Mouse (Mus musculus): Measurements from ENCODE around the gene Gng10.

The Gng10 gene

GRCm38 (mm10) chr4:59015181-59015580 is 19.7 kb upstream of the Gng10 start:
- no peak for DNase-seq (ENCODE audit: low read depth, low spot score)

- no peak for DNase-seq (ENCODE audit: low read depth, low spot score)
These were observed 18.0 kb upstream of the Gng10 start for GRCm38 (mm10) chr4:59016922-59017321.

DNA sequence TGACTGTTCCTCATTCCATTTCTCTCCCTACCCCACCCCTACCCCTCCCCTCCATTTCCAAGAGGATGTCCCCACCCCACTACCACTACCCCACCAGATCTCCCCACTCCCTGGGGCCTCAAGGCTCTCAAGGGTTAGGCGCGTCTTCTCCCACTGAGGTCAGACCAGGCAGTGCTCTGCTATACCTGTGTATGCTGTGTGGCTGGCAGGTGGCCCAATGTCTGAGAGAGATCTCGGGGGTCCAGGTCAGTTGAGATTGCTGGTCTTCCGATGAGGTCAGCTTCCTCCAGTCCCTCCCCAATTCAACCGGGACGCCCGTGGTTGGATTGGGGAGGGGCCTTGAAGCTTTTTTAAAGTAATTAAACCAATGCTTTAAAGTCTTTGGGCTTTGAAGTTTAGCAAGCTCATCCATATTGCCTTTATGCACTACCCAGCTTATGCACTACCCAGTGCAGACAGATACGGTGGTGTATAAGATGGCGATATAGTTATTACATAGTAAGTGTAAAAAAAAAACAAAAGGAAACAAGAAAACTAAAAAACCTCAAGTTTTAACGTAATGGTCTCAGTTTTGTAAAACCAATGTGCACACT is 467 bp upstream of the Gng10 start:
- DNase-seq (ENCODE audit: low read depth, low spot score) = peak; percentile 19

GRCm38 (mm10) chr4:59035786-59036350 is 980 bp downstream of the Gng10 start:
- DNase-seq (ENCODE audit: low read depth, low spot score) = peak; percentile 19

DNA sequence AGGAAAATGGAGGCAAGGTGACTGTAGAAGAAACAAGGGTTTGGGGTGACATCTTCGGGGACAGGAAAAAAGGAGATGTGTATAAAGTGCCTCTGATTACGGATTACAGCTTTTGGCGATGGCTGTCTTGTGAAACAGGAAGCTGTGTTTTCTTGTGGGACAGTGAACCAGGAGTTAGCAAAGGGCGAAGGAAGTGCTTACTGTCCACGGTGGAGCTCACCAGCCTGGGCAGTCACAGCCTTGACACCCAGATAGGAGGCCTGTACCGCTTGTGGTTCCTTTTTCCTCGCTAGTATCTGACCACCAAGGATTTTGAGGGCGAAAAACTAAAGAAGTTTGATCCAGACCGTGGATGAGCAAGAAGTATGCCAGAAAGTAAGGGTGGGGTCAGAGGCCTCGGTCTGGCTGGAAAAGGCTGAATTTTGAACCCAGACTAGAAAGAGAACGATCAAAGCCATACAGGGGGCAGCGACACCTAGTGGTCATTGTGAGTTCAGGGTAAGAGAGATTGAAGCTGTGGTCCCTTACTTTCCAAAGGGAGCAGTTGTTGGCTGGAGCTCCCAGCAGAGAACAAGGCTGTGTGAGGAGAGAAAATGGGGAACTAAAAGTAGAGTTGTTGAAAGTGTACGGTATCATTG is 1.7 kb downstream of the Gng10 start:
- DNase-seq (ENCODE audit: low read depth, low spot score) = peak; percentile 88

DNA sequence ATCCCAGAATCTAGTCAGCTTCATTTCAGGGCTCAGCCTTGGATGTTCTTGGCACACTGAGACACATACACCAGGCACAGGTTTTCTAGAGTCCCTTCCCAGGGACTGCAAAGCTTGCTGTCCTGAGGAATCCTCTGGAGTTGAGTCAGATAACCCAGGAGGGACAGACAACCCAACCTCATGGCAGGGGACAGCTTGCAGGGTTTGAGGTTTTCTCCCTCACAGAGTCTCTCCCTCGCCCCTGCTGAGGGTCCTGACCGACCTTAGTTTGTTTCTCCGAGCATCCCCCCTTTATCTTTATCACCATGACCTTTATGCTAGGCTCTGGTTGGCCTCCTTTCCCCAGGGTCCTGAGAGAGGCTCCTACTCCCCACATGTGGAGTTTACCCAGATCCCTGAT is 2.6 kb downstream of the Gng10 start:
- no peak for DNase-seq (ENCODE audit: low read depth, low spot score)

DNA sequence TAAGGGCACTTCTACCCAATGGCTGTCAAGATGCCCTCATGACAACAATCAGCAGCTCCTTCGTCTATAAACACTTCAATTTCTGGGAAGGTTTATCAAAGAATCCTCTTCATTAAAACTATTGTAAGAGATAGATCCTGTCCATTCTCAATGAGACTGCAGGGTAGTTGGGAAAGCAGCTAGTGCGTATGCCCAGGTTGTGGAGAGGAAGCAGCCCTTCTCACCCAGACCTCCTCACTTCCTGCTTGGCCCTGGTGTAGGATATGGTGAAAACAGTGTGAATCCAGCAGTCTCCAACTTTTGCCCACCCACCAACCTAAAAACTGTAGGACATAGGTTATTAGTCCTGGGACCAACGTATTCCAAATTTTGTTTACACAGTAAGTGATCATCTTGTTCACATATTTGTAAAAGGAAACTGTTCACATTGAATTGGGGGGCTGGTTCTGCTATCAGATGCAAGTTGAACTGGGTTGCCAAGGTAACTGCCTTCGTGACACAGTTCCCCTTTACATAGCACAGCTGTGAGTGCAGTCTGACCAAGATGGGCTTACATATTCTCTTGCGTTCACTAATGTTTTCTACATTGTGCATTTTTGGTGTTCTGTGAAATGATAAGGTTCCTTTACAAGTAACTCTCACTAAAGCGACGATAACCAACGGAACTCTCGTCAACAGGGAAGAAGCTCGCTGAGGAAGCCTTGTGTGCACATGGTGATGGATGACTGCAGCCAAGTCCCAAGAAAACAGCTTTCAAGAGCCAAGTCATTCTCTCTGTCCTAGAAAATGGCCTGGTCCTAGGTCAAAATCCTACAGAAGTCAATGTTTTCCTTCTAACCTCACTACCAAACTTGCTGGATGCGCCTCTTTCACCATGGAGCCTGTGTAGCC is 5.8 kb downstream of the Gng10 start:
- DNase-seq (ENCODE audit: low read depth, low spot score) = no peak

- DNase-seq (ENCODE audit: low read depth, low spot score) = no peak
These were observed 8.2 kb downstream of the Gng10 start for GRCm38 (mm10) chr4:59043074-59043473.

DNA sequence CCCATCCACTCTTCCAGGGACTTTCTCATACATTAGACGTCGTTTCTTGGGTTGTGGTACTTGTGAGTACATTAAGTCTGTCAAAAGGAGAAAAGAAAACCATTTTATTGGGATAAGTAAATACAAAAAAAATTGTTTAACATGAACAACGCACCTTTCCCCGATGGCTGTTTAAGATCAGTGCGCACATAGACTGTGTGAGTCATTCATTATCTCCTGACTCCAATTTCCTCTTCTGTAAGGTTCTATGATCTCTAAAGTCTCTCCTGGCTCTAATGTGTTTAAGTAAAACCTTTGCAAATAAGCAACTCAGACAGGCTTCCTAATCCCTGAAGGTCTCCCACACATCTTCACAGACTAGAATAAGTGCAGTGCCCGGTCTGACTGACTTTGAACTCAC is 9.0 kb downstream of the Gng10 start:
- no peak for DNase-seq (ENCODE audit: low read depth, low spot score)

DNA sequence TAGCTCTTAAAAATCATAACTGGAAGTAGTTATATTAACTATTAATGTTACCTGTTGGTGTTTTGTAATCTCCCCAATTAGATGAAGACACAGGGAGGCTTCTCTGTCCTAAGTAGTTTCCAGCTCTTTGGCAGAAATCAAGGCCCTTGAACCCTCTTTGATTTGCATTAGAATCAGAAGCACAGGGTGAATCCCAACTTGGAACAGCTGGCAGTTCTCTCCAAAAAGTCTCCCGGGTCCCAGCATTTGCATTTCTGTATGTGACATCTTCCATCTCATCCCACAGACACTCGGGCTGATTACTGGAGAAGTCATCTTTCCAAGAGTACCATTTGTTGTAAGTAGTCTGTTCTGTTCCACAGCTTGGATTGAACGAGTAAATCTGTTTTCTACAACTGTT is 12.3 kb downstream of the Gng10 start:
- no peak for DNase-seq (ENCODE audit: low read depth, low spot score)

- DNase-seq (ENCODE audit: low read depth, low spot score) = no peak
These were observed 16.2 kb downstream of the Gng10 start for GRCm38 (mm10) chr4:59051081-59051480.

GRCm38 (mm10) chr4:59057929-59058328 is 23.0 kb downstream of the Gng10 start:
- DNase-seq (ENCODE audit: low read depth, low spot score) = no peak

DNA sequence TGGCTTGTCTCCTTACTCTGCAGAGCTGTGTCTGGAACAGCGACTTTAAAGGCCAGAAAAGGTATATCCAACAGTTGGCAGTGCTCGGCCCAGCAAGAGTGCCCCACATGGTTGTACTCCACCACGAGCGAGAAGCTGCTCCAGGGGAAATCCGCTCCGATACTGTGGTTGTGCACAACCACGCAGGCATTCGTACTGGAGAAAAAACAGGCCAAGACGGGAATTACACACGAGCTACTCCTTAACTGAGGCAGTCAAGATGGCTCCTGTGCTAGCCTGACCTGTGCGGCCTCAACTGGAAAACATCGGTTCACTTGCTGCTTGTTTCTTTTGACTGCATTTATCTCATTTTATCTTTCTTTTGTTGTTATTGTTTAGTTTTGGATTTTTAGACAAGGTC is 27.6 kb downstream of the Gng10 start:
- no peak for DNase-seq (ENCODE audit: low read depth, low spot score)

GRCm38 (mm10) chr4:59069276-59069675 is 34.4 kb downstream of the Gng10 start:
- DNase-seq (ENCODE audit: low read depth, low spot score) = no peak

DNA sequence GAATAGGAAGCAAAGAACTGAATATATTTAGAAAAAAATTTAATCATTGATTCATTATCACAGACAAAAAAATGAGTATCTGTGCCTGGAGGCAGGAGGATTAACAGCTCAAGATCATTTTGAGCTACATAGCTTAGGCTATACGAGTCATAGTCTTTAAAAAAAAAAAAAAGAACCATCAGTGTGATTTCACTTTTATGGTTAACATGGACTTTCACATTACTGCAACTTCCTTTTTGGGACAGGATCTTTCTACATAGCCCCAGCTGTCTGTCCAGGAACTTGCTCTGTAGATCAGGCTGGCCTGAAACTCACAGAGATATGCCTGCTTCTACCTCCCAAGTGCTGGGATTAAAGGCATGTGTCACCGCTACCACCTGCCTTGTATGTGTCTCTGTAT is 48.5 kb downstream of the Gng10 start:
- no peak for DNase-seq (ENCODE audit: low read depth, low spot score)

DNA sequence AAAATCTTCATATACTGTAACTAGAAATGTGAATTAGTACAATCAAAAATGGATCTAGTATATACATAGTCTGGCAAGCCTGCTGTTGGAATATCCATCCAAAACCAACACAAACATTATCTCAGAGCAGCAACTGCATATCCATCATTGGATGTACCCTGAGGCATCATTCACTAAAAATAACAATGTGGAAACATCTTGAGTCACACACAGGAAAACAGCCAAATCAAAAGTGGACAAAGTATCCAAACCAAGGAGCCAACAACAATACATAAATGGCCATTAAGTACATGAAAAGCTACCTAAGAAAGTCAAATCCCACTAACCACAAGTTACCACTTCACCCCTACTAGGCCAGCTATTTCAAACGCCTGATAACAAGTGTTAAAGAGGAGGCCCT is 54.5 kb downstream of the Gng10 start:
- no peak for DNase-seq (ENCODE audit: low read depth, low spot score)
